Mouse (Mus musculus) cerebellum, postnatal 14 days (tissue): ENCODE data around the gene Ighmbp2.

Experiments used
- DNase-seq, 2 experiments: peaks; one replicate each; pipeline ENCODE4 v3.0.0; 2021; ENCODE audit warnings: mixed read lengths in 2 of 2

The Ighmbp2 gene

DNA sequence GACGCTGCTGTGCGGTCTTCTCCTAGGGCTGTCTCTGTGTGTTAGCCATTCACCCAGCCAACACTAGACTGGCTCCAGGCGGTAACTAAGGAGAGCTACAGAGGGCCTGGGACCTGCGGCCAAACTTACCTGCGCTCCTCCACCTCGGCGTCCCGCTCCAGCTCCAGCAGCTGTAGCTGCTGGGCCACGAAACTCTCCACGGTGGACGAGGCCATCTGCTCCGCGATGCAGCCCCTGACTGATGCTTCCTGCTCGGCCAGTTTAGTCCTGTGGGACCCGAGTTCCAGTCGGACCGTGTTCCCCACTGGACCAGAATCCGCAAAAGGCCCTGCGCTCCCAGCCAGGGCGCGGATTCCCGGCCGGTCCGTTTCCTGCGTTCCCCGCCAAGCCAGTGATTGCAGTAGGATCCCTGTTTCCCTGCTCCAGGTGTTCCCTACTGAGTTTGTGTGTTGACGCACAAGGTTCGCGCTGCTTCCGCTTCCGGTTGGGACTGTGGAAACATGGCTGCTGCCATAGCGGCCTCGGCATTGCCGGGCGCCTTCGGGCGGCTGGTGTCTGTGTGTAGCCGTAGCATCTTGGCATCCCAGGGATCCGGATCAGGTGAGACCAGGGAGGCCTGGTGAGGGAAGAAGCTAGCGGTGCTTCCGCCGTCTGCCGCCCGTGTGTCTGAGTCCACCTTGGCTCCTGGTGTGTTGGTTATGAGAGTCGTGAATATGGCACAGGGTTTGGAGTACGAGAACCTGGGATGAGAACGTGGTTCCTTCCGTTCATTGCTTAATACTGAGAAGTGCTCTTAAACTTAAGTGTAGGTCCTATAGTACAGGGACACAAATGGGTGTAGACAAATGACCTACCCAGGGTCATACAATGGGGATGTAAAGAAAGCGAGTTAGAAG, at the start of gene Ighmbp2, which contains the start of gene Mrpl21:
Ighmbp2 (minus strand) TSS at position 446 of the 896 bp plus-strand sequence.
Mrpl21 (plus strand) TSS at position 330 of the 896 bp plus-strand sequence.
- DNase-seq = peak; percentile 95 to 96

DNA sequence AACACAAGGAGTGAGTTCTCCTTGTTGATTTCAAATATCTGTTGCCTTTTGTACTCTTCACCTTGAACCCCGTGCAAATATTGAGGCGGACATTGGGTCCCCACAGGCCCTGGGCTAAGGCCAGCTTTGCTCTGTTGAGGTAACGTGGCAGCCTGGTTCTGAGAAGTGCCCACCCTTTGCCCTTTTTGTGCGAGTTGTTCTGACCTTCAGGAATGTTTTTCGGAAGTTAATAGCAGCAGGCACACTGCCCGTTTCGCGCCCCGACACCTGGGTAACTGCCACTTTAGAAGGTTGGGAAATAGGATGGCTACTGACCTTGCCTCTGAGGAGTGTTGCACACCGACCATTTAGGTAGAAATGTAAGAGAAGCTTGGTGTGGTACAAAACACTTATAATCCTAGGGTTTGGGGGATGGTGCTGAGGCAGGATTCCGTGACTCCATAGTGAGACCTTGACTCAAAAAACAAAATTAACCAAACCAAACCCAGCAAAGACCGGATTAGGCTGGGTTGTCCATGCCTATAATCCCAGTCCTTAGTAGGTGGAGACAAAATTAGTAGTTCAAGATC, 43.7 kb upstream of the Ighmbp2 start:
- DNase-seq = no peak

DNA sequence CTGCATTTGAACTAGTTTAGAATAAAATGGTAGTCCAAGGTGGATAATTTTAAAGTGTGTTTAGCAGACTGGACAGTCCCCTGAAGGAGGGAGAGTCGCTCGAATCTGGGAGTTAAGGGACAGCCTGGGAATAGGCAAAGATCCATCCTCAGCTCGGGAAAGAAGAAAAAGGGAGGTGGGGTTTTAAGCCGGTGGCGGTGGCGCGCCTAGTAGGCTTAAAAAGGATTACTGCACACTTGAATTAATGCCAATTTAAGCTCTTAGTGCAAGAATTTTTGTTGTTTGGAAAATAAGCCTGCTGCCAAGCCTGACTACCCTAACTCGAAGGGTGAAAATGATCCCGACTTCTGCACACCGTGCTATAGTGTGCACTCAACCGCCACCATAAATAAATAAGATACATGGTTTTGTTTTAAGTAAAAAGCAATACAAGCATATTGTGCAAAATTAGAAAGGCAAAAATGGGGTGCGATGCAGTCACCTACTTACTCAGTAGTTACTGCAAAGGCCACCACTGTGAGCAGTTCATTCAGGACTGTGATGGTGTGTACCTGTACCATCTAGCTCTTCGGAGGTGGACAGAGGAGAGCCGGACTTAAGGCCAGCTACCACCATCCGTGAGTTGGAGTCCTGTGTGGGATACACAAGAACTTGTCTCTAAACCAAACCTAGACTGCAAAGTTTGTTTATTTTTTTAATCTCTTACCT, 43.1 kb upstream of the Ighmbp2 start:
- no peak for DNase-seq

DNA sequence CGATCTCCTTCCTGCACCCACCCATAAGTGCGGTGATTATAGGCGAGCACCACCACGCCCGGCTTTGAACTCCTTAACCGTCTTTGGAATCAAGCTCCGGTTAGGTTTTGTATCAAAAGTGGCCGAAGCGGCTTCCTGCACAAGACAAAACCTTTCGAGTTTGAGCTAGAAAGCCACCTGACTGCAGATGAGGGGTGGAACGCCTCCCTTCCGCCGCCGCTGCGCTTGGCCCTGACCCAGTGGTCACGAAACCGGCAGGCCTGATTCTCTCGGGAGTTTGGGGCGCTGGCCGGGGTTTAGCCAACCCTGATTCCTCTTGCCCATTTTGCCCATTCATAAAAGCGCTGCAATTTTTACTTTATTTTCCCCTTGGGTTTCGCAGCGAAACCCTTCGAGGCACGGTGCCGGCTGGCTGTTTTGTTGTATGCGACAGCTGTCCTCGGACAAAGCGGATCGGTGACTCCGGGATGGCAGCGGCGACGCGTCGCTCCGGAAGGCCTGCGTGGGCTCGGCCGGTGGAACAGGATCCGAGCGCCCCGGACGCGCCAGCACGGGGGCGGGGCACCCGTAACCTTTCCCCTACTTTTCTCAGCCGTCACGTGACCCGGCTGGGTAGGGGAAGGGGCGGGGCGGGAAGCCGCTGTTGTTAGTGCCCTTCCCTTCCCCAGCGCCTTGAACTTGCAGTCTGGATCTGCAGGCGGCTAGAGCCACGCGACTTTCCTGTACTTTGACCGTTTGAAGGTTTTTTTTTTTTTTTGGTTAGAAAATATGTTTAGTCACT, 42.3 kb upstream of the Ighmbp2 start:
- DNase-seq = peak; percentile 83 to 86

DNA sequence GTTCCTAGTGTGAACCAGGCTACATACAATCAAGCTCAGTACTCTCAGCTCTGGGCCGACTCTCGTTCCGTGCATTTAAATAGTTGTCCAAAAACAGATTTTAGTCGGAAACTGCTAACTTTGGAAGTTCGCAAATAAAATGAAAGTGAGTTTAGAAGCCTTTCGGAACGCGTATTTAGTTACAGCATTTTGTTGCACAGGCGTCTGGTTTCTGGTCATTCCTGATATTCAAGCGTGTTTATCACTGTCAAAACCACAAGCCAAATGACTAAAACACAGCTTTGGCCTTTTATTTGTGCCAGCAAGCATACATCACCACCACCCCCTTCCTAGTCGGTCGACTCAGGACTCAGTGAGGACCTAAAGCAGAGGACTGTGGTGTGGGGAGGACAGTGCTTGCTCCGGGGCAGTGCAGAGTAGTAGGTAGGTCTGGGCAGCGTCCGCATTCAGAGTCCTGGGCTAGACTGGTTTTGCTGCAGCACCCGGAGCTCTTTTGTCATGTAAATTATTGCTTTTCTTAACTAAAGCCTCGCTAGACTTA, 41.5 kb upstream of the Ighmbp2 start:
- no peak for DNase-seq

DNA sequence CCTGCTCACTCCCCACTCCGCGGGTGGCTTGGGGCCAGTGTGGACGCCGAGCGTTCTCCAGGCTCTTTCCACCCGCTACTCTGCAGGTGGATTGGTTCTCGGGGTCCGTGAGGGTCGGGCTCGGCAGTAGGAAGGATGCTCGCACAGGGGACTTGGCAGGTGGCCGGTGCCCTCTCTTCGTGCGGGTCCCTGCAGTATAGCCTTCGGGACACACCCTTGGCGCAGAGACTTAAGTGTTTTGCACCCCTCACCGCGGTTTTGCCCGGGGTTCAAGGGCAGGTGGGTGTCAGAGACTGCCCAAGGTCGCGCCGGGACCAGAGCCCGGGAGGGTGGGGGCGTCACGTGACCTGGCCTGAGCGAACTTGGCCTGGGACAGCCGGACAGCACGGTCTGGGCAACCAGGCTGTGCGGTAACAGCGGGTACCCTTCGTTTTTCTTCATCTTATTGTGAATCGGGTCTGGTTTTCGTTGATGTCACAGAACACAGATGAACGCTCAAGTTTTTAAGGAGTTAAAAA, 41.0 kb upstream of the Ighmbp2 start:
- peak; percentile 38 to 45 for DNase-seq

DNA sequence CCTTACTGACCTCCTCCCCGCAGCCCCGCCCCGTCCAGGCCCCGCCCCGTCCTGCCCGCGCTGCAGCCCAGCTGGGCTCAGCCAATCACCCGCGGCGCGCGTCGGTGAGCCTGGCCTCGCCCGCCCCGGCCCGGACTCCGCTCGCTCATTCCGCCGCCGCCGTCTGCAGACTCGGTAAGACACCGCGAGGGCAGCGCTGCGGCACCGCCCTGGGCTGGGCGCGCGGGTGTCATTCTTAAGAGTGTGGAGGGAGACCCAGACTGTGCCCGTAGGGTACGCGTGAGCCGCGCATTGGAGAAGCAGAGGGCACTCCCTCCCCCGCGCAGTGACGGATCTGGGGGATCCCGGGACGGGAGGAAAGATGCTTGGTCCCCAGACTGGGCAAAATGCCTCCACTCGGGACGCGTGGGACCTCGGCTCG, 40.4 kb upstream of the Ighmbp2 start:
- DNase-seq = peak; percentile 61 to 63

DNA sequence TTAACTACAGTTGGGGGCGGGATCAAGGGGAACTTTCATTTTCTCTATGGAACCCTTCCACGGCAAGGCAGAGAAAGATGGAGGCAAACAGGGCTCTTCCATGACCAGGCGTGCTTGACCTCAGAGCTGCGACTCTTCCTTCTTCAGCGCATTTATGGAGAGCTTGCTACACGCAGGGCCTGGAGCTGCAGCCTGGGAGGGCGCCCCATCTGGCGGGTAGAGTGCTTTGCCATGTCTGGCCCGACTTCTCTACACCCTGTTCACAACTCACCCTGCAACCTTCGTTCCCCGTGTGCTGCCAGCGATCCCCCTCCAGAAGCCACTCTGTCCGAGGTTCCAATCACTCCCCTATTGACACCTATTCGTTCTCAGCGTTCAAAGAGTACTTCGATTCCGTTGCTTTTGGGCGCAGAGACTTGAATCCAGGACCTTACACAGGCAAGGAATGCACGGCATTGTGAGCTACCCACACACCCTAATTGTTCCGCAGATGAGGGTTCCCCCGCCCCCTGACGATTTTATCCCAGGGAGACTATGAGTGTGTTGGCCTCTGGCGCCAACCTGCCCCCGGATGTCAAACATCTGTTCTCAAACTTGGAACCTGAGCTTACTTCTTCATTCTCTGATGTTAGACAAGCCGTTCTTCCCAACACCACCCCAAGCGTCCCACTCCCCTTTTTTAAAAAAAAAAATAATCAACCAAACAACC, 39.6 kb upstream of the Ighmbp2 start, which contains the start of gene Cpt1a:
Cpt1a (plus strand) TSS at position 74 of the 709 bp plus-strand sequence.
- DNase-seq = peak; percentile 35 to 52

DNA sequence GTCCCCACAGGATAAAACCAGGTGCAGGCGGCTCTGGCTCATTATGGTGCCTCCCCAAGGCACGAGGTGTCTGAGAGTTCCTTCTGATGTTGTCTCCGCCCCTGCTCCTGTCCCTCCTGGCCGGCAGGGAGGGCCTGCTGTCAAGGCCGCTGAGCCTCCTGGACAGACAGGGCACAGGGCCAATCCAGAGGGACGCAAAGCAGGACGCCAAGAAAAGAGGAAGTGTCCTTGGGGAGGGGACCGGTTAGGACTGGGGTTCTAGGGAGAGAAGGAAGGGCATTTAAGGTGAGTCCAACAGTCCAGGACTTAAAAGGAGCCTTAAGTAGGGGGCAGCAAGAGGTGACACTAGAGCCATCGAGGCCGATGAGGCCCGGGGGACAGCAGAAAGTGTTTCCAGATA, 38.8 kb upstream of the Ighmbp2 start:
- peak in 1 of 2 experiments; percentile 29 for DNase-seq

DNA sequence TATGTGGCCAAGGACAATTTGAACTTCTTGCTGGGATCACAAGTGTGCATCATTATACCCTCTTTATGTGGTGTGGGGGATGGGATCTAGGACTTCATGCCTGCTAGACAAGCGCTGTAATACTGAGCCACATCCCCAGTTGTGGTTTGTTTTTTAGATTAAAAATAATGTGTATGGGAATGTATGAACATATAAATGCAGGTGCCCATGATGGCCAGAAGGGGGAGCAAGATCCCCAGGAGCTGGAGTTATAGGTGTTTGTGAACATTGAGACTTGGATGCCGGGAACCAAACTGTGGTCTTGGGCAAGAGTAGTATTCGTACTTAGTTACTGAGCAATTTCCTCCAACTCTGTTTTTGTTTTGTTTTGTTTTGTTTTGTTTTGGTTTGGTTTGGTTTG, 38.0 kb upstream of the Ighmbp2 start:
- no peak for DNase-seq

DNA sequence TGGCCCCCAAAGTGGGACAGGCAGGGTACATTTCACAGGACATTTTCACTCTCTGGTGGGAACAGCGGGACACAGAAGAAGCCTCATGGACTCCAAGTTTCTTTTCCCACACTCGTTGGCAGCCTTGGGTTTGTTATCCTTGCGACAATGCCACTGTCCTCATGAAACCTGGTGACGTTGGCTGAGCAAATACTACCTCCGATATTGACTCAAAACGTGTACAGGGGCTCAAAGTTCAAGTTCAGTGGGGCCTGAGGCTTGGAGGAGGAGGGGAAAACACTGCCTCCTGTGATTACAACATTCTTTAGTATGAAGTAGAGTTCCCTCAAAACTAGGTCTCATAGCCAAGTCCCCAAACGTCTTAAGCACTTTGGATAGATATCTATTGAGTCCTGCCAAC, 37.3 kb upstream of the Ighmbp2 start:
- no peak for DNase-seq

DNA sequence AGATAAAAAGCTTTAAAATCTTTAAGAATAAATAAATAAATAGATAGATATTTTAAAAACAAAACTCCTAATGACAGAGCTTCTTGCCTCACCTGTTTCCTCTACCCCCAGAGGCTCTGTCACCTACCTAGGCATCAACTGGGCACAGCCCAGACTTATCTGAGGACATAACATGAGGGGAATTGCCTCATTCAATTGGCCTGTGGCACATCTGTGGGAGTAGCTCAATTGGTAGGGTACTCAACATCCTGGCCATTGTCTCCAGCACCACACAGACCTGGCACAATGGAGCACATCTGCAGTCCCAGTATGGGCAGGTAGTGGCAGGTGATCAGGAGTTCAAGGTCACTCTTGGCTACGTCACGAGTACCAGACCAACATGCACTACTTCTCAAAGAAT, 36.5 kb upstream of the Ighmbp2 start:
- no peak for DNase-seq

DNA sequence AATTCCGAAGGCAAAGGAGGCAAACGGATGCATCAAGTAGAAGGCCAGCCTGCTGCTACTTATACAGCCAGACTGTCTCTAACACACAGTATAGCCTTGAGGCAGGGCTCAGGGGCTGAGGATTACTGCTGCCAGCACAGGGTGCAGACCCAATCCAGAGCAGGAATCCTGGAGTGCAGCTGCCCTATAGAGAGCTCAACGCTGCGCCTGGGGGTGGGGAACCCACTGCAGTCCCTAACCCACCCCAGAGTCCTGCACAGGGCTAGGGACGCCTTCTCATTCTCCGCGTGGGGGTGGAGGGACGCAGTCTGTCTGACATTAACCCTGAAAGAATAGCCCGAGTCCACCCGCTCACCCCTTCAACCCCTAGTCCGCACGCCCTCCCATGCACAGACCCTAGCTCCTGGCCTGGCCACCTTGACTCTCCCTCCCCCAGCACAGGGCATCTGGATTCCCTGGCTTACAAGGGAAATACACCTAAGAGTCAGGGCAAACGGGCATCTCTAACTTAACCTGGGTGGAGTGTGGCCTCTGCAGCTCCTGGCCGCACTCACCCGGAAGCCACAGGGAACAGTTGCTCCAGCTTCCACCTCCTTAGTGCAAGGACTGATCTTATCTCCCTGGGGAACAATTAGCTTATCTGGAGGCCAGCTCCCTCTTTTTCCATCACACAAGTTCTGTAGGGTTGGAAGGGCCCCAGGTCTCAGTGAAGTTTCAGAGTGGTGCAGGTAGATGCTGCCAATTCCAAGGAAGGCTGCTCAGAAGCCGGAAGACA, 24.5 kb upstream of the Ighmbp2 start:
- no peak for DNase-seq

DNA sequence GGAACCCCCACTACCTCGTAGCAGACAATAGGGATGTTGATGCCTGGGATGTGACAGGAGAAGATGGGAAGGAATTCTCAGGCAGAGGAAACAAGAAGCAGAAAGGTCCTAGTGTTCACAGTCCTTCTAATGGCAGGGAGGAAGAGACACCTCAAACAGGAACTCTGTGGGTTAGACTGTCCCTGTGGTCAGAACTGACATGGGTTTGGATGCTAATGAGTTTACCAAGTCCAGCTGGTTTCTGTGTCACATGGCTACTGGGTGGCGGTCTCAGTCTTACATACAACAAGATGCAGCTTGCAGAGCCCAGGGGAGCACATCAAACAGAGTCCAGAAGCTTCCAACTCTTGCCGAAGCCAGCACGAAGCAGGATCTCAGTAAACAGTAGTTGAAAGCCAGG, 21.2 kb upstream of the Ighmbp2 start:
- no peak for DNase-seq

DNA sequence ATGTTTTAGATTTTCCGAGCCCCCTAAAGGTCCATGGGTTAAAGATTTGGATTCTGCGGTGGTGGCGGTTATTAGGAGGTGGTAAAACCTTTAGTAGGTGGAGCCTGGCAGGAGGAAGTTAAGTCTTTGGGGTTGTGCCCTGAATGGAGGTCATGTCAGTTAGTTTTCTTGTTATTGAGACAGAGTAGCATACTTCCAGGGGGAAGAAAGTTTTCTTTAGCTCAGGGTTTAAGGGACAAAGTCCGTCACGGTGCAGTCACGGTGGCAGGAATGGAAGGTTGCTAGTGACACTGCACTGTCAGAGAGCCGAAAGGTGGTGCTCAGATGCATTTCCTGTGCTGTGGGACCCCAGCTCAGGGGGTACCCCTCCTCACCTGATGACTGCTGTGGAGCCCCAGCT, 15.0 kb upstream of the Ighmbp2 start:
- no peak for DNase-seq

DNA sequence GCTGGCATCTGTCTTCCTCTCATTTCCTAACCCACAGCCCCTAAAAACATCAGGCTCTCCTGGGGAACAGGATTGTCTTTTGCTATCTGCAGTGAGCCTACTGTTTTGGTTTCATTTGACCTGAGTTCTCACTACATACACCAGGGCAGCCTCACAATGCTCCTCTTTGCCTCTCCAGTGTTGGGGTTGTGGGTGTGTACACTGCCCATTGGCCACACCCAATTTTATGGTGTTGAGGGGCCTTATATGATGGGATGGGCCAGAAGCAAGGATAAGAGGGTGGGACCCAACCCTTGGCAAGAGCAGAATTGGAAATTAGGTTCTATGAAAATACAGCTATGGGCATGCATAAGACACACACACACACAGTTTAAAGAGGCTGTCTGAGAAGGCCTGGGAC, 14.2 kb upstream of the Ighmbp2 start:
- no peak for DNase-seq

DNA sequence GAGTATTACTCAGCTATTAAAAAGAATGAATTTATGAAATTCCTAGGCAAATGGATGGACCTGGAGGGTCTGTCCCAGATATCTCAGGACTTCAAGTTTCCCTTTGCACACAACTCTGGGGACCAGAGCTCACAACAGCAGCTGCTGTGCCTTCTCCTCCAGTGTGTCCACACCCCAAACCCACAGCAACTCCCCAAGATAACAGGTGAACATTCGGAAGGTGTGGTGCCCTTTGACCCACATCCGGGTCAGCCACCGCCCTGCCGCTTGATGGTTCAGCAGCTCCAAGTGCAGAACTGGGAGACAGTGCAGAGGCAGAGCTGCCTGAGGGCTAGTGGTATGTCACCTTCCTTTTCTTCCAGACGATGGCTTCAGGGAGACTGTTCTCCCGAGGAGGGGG, 12.4 kb upstream of the Ighmbp2 start:
- DNase-seq = no peak

DNA sequence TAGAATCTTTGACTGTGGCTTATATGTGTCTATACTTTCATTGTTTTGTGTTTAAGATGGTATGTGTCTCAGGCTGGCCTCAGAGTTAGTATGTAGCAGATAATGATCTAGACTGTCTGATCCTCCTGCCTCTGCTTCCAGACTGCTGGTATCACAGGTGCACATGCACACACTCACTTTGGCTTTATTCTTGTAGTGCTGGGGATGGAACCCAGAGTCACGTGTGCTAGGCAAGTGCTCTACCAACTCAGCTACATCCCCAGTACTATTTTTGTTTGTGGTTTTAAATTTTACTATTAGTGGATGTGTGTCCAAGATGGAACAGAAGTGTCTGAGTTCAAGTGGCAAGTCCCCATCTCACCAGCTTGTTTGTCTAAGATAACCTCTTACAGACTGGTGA, 10.2 kb upstream of the Ighmbp2 start:
- no peak for DNase-seq

DNA sequence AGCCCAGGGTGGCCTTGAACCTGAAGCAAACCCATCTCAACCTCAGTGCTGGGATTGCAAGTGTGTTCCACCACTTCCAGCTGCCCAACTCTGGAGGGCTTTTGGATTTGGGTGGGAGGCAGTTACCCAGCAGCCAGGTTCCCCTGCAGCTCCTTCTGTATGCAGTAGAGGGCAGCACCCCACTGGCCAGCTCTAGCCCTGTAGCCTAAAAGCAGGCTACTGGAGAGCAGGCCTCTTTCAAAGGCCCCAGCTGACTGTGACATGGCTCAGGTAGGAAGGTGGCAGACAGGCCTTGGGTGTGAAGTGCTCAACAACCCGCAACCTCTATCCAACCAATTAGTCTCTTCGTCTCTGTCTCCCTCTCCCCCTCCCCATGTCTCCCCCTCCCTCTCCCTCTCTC, 9.2 kb upstream of the Ighmbp2 start:
- DNase-seq = peak; percentile 76 to 83

DNA sequence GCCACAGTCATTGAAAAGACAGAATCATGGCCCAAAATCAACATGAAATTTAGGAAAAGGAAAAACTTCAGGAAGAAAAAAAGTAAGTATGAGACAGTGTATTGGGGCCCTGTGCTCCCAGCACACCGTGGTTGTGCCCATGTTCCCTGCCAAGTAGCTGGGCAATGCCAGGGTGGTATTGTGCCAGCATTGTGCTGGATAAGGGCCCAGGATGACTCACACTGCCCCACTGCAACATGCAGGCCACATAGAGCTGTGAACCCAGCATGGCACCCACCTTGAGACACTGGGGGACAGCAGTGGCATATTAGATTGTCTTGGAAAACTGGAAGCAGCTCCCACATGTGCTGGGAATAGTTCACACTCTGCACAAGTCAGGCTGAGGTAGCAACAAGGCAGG, 6.2 kb upstream of the Ighmbp2 start:
- DNase-seq = peak; percentile 32 to 47

DNA sequence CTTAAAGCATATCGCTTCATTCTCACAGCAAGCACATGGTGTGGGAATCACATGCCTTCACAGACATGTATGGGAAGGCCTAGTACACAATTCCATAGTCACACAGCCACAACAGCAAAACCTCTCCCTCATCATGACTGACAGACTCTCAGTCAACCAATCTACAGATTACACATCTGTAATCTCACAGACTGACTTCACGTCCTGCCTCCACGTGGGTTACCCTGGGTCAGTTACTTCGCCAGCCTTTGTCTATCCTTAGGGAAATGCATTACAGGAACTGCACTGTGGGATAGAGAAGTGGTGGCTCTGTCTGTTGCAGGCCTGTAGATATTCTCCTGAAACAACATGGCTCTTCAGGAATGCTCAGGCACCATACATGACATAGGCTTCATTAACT, 931 bp downstream of the Ighmbp2 start:
- no peak for DNase-seq
